ENCODE assay signal across 10 mouse cellular contexts in the genomic region with DNA sequence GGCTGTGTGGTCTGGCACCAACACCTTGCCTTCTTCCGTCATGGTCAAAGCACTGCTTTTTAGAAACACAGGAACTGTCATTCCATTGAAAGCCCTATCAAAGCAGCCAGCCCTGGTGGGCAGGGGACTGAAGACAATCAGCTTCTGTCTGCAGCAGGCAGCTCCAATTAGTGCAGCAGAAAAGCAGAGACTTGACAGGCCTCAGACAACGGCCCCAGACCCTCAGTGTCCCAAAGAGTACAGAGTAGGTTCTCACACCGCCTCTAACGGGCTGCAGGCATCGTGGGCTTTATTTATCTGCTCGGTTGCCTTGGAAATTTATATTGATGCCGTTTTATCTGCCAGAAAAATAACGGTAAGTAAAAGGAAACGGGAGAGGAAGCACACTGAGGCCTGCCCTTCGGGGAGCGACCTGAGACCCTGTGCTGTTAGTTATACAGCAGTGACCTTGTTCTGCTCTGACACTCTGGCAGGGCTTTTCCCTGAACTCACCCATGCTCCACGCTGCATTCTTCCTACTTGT. TPM values are rescaled to one million over a fixed set of nuclear protein-coding genes. Genes with fewer than 3 reads are reported as not detected.
DNase-seq lines count a peak whose midpoint lies in the region; ATAC-seq and TF ChIP-seq lines count a peak whose summit lies in the region.
"Had no signal": no experiment of that assay in that cellular context is flagged by ENCODE, and none has a peak within 500 bp of the region (broad histone marks: within the 10 kb centered on the region; RNA-seq: fewer than 3 reads in every experiment).

No protein-coding gene starts in this region.

- 20% methylated on average over 12 of the region's 12 CpGs for WGBS in thymus, adult 2 months
- WGBS in limb, embryonic 13.5 days: 33% methylated on average over 12 of the region's 12 CpGs

- no peak overlapping the region for H3K4me2 ChIP-seq in limb, embryonic 13.5 days (replicated peaks)
- H3K4me2 ChIP-seq: lung, embryonic 15.5 days had no signal

- ATAC-seq in limb, embryonic 13.5 days (ENCODE audit: low FRiP score, low read depth): no peak; the same call in 1 of the 2 replicates

- peaks cover 31% of the 10 kb centered on the region for H3K4me1 ChIP-seq in thymus, adult 2 months (replicated peaks; ENCODE audit: control insufficient read depth, insufficient read depth, low read length)
- peaks cover 19% of the 10 kb centered on the region for H3K4me1 ChIP-seq in limb, embryonic 13.5 days

- no peaks in the 10 kb centered on the region for H3K9me3 ChIP-seq in limb, embryonic 13.5 days
- H3K9me3 ChIP-seq: lung, embryonic 15.5 days had no signal

- intact Hi-C loops in left cerebral cortex, postnatal 36 days (cut with DNase I): no loop called here

- H3K4me3 ChIP-seq in thymus, adult 2 months (ENCODE audit: control insufficient read depth, insufficient read depth, low read length): no peak overlapping the region
- H3K4me3 ChIP-seq in limb, embryonic 13.5 days: no peak overlapping the region
- H3K4me3 ChIP-seq: gastrocnemius, adult 2 months; lung, embryonic 15.5 days had no signal

- H3K9ac ChIP-seq in limb, embryonic 13.5 days: no peak overlapping the region
- H3K9ac ChIP-seq: lung, embryonic 15.5 days had no signal

- no peaks in the 10 kb centered on the region for H3K27me3 ChIP-seq in thymus, adult 2 months (ENCODE audit: control insufficient read depth, insufficient read depth, low read length)
- H3K27me3 ChIP-seq in limb, embryonic 13.5 days: no peaks in the 10 kb centered on the region
- H3K27me3 ChIP-seq: lung, embryonic 15.5 days had no signal

- no peaks in the 10 kb centered on the region for H3K36me3 ChIP-seq in thymus, adult 2 months (ENCODE audit: control insufficient read depth, insufficient read depth, low read length)
- no peaks in the 10 kb centered on the region for H3K36me3 ChIP-seq in limb, embryonic 13.5 days
- H3K36me3 ChIP-seq: lung, embryonic 15.5 days had no signal

- H3K27ac ChIP-seq in thymus, adult 2 months (ENCODE audit: control insufficient read depth, insufficient read depth, low read length): peak overlapping the region; percentile 65
- H3K27ac ChIP-seq in limb, embryonic 13.5 days: peak overlapping the region; percentile 1; the same call in 1 of the 2 replicates
- H3K27ac ChIP-seq: gastrocnemius, adult 2 months; lung, embryonic 15.5 days had no signal

- DNase-seq in adrenal gland, adult 2 months: peak; percentile 33
- no peak for DNase-seq in adrenal gland, adult 8-10 months
- no peak for DNase-seq in thymus, adult 2 months
- no peak for DNase-seq in thymus, postnatal 10 days (ENCODE audit: low spot score in 2 of 2)
- peak; percentile 95 for DNase-seq in retina, postnatal 1 day
- no peak for DNase-seq in gastrocnemius, adult 8-10 months (ENCODE audit: low spot score in 2 of 2)
- no peak for DNase-seq in left cerebral cortex, postnatal 36 days (ENCODE audit: low spot score in 2 of 2)
- DNase-seq: gastrocnemius, adult 2 months had no signal

- no peak for TF ChIP-seq CTCF in thymus, adult 2 months (IDR thresholded peaks at IDR 0.05; ENCODE audit: borderline replicate concordance, control insufficient read depth, extremely low read depth, insufficient read depth, low read length, poor library complexity)

- TF ChIP-seq POLR2A in thymus, adult 2 months (IDR thresholded peaks at IDR 0.05; ENCODE audit: control insufficient read depth, extremely low read depth, insufficient read depth, low read length, poor library complexity): no peak

RNA-seq across cellular contexts. Expression of a gene that starts 48.1 kb away (rescaled TPM):
- 10 to 100 TPM; 10.0 to 15.1 TPM for total RNA-seq in adrenal gland, adult 2 months (2021)
- 10.7 and 22.8 TPM in 2 replicates for polyA plus RNA-seq in adrenal gland, adult 2 months (2012; rRNA removed)
- 10 to 100 TPM in 3 of 4 experiments, 1 to 10 TPM in 1; 9.1 to 20.4 (median 14.8) TPM for total RNA-seq in adrenal gland, adult 8-10 months (2022)
- 51.3 and 76.0 TPM in 2 replicates for polyA plus RNA-seq in thymus, adult 2 months (2012; rRNA removed)
- polyA plus RNA-seq in limb, embryonic 13.5 days (2015; fragmentation: Nextera tagmentation; extraction: Ambion mirVana): 11.0 and 12.2 TPM in 2 replicates
- total RNA-seq in gastrocnemius, adult 8-10 months (2022): 1 to 10 TPM in 2 of 4 experiments, under 1 TPM in 2; 0.58 to 1.7 (median 0.93) TPM
- 1 to 10 TPM; 6.1 to 6.2 TPM for total RNA-seq in left cerebral cortex, postnatal 36 days (2021)

Comparison
In these comparisons a context has a peak if more than half of its experiments do, and no peak if none do; other contexts are left out.
1. DNase-seq: peak in adrenal gland, adult 2 months (single experiment) and retina, postnatal 1 day (single experiment); none in adrenal gland, adult 8-10 months (single experiment), thymus, adult 2 months (single experiment), thymus, postnatal 10 days (0 of 2), gastrocnemius, adult 8-10 months (0 of 2) and left cerebral cortex, postnatal 36 days (0 of 2).